Mouse (Mus musculus) spleen, postnatal 36 days (tissue): ENCODE results near the gene Cbx6.

Experiments used
- DNase-seq, 2 experiments: peaks; one replicate each; pipeline ENCODE4 v3.0.0; 2022; ENCODE audit warnings: low spot score in 2 of 2, mixed read lengths in 1 of 2

The Cbx6 gene

GRCm38 (mm10) chr15:79803533-79804351, 30.7 kb downstream of the Cbx6 start:
- DNase-seq, result no peak

GRCm38 (mm10) chr15:79802304-79802703, 32.2 kb downstream of the Cbx6 start:
- no peak for DNase-seq

GRCm38 (mm10) chr15:79801646-79802045, 32.8 kb downstream of the Cbx6 start:
- no peak for DNase-seq

GRCm38 (mm10) chr15:79800701-79801100, 33.8 kb downstream of the Cbx6 start:
- no peak for DNase-seq

DNA sequence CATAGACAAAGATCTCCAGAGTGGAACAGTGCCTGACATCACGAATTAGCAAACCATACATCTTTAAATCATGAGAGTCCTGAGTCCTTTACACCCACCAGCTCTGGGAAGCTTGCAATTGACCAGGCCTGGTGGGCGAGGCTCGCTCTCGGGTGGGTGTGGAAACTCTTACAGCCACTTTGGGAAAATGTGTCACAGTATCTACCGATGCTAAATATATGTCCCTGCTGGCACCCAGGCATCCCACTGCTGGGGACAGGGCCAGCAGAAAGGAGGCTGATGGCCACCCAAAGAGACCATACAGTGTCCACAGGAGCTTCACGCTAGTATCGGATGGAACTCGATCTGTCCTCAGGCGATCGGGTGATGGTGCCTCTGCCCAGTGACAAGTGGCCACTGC, 35.9 kb downstream of the Cbx6 start:
- DNase-seq, result no peak

DNA sequence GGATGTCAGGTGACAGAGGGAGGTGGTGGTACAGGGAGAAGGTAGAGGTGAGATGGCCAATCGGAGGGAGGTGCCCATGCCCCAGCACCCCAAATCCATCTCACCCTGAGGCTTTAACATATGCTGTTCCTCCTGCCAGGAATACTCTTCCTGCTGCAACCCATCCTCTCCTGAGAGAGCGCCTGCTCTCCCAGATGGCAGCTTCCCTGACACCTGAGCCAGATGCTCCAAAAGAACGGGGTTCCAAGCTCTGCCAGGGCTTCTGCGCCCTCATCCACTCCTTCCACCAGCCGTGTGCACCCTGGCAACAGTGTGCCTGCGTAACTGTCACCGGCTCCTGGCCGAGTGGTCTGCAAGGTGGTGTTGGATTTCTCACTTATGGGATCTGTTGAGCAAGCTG, 36.8 kb downstream of the Cbx6 start:
- DNase-seq, result no peak

DNA sequence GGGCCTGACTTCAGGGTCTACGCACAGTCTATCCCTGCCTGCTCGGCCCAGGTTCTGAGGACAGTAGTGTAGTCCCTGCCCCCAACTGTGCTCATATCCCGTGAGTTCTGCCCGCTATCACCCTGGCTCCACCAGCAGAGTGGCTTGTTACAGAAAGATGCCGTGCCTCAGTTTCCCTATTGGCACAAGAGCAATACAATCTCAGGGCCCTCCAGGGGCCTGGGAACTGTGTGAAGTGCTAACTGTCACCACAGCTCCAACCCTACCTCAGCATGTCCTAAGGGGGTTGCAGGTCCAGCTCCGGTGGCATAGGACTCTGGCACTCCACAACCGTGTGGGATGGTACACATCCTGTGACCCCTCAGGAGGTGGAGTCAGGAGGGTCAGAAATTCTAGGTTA, 37.4 kb downstream of the Cbx6 start:
- no peak for DNase-seq

GRCm38 (mm10) chr15:79796256-79796655, 38.2 kb downstream of the Cbx6 start:
- no peak for DNase-seq

DNA sequence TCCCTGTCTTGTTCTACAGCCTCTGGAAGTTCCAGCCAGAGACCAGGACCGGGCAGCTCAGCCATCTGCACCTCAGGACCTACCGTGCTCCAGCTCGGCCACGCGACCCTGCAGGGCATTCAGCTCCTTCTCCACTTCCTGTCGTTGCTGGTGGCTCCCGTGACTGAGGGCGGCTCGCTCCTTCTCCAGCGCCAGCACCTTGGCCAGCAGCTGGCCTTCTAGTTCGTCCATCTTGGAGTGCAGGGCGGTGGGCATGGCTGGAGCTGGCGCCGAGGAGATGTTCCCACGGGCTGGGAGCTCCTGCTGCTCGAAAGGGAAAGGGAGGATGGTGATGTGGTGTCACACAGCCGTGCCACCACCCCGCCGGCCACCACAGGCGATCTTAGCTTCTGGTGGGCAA, 40.3 kb downstream of the Cbx6 start:
- no peak for DNase-seq

- no peak for DNase-seq
Measured at GRCm38 (mm10) chr15:79793076-79793475, 41.4 kb downstream of the Cbx6 start.

DNA sequence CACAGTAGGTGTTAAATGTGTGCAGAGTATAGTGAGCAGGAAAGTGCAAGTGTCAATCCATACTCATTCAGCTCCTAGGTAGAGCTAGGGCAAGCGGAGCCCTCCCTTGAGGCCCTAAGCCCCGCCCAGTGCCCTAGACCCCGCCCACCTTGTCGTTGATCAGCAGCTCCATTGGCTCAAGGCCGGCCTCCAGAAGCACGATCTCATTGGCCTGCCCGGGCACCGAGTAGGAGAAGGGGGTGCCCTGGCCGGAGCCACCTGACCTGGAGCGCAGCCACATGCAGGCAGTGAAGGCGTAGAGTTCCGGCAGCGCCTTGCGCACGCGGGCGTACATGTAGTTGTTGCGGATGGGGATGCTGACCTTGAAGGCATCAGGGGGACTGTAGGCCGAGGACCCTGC, 42.0 kb downstream of the Cbx6 start:
- no peak for DNase-seq

- peak; percentile 21 to 22 for DNase-seq
Measured at GRCm38 (mm10) chr15:79791502-79791901, 43.0 kb downstream of the Cbx6 start.

- no peak for DNase-seq
Measured at GRCm38 (mm10) chr15:79790905-79791304, 43.6 kb downstream of the Cbx6 start.

DNA sequence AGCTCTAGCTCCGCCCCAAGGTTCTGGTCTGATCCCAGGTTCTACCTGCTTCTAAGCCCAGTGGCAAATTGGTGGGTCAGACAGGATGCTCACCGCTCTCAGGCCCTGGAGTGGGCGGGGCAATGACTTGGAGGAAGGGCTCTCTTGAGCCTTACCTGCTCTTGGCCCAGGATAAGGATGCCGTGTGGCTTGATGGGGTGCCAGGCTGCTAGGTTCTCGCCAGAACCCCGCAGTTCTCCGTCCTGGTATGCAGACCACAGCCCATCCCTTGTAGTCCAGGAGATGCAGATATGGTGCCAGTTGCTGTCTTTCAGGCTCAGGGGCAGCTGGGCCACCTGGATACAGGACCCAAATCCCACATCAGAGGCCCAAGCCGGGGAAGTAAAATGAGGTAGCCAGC, 44.4 kb downstream of the Cbx6 start:
- no peak for DNase-seq

DNA sequence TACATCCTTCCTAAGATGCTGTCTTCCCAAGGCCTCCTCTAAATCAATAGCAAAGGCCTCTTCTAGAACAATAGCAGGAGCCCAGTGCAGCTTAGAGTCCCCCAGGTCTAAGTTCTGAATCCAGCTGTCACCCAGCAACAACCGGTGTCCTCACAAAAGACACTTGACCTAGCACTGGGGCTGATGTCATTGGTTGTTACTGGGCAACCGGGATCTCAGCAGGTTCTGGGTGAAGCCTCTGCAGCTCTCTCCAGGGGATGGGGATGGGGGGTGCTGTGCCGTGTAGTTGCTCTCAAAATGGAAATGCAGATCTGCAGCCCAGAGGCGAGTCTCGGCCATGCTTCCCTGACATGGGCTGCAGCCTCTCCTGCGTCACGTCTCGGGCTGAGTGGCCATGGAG, 46.7 kb downstream of the Cbx6 start:
- no peak for DNase-seq

DNA sequence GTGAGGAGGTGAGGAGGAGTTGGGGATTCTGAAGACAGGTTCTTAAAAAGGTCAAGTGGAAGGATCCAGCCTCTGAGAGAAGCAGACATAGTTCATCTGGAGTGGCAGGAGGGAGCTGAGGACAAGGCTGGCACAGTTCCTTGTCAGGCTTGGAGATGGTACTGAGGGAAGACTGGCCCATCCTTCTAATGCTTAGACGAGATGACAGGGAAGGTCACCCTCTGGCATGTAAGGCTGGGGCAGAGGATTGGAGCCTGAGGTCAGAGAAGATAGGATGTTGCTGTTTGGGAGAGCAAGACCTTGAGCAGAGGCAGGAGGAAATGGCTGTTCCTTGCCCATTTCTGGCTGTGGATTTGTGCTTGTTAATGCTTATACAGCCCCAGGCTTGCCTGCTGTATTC, 49.4 kb downstream of the Cbx6 start:
- DNase-seq, result no peak

- DNase-seq, result no peak
Measured at GRCm38 (mm10) chr15:79777749-79778148, 56.7 kb downstream of the Cbx6 start, which contains the start of gene Dnal4. Gene Dnal4, minus strand, starts transcription at chr15:79777849.

DNA sequence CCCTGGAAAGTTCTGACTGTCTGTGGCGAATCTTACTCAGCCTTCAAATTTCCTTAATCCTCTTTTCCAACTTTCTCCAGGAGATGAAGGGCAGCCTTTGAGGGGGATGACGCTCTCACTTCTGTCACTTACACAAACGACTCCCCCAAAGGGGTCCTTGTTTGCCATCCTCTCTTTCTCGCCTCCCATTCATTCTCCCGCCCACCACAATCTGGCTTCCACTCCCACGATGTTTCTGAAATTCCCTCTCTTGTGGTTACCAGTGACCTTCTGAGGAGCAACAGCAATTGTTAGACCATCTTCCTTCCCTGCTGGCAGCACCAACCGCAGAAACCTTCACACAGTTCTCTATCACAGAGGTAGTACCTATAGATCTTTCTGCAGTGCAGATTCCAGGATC, 58.8 kb downstream of the Cbx6 start:
- no peak for DNase-seq

DNA sequence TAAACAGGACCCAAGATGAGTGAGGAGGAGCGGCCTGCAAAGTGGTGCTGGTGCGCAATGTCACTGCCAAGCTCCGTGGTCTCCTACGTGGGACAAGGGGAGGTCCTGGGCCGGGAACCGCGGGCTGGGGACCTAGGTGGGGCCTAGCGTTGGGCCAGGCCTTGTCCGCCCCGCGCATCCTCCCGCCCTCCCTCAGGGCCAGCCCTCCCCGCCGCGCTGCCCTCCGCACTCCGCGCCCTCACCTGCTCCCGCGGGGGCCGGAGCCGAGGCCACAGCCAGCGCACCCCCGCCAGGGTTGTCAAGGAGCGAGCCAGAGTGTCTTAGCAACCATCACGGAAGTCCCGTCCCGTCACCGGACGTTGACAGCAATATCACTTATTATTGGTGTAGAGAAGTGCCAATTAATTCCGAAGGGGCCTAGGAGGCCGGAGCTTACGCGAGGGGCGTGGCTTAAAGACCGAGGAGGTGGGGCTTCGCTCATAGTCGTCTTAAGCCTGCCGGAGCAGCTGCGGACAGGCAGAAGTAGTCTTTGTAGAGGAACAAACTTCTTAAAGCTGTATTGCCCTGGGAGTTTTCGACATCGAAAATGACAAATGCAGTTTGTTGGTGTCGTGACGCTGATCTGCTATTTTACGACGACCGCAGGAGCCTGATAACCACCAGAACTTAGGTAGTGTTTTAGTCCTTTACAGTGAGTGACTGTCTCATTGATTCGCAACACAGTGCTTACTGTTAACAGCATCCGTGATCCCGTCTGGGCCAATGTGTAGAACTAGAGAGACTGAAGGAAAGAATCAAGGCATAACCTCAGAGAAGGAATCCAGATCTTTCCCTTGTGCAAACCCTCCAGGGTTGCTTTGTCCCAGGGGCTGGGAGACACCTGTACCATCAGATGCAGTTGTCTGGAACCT, 60.1 kb downstream of the Cbx6 start:
- DNase-seq, result peak; percentile 95 to 96
